Comparison of ENCODE assay signal across 9 mouse cellular contexts in the genomic region with DNA sequence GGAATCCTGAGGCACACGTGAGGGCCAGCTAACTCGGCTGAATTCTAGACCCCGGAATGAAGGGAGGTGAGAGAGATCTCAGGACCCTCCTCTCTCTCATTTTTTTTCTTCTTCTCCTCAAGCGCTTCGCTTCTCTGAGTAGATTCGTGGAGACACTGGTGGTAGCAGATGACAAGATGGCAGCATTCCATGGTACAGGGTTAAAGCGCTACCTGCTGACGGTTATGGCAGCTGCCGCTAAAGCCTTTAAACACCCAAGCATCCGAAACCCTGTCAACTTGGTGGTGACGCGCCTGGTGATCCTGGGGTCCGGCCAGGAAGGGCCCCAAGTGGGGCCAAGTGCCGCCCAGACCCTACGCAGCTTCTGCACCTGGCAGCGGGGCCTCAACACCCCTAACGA. TPM values are rescaled to one million over a fixed set of nuclear protein-coding genes. Genes with fewer than 3 reads are reported as not detected.
A peak's percentile ranks its signal among the peaks of the same experiment; 100 is the strongest.
DNase-seq lines count a peak whose midpoint lies in the region; ATAC-seq and TF ChIP-seq lines count a peak whose summit lies in the region.
"Had no signal": no experiment of that assay in that cellular context is flagged by ENCODE, and none has a peak within 500 bp of the region (broad histone marks: within the 10 kb centered on the region; RNA-seq: fewer than 3 reads in every experiment).

No protein-coding gene starts in this region.

- WGBS in heart, embryonic 16.5 days, result 53% methylated on average over 17 of the region's 17 CpGs
- WGBS in hindbrain, embryonic 12.5 days, result 50% methylated on average over 17 of the region's 17 CpGs
- 41% methylated on average over 17 of the region's 17 CpGs for WGBS in midbrain, embryonic 14.5 days

- intact Hi-C loops in heart, postnatal 36 days (cut with DNase I), result no loop called here

- no peak for DNase-seq in heart, postnatal 36 days
- peak; percentile 34 for DNase-seq in midbrain, embryonic 14.5 days
- DNase-seq in frontal cortex, postnatal 25 days (ENCODE audit: low spot score in 2 of 2), result no peak
- DNase-seq in yolk sac, embryonic 10.5 days (ENCODE audit: low spot score), result no peak
- no peak for DNase-seq in thymus, postnatal 4 days

- H3K4me2 ChIP-seq in heart, embryonic 16.5 days (ENCODE audit: low read depth, low read length), result peak overlapping the region; percentile 58
- H3K4me2 ChIP-seq in hindbrain, embryonic 12.5 days (replicated peaks), result peak overlapping the region; percentile 55
- H3K4me2 ChIP-seq in midbrain, embryonic 14.5 days (ENCODE audit: low read length), result peak overlapping the region; percentile 55

- no peaks in the 10 kb centered on the region for H3K36me3 ChIP-seq in heart, embryonic 16.5 days (ENCODE audit: control insufficient read depth, insufficient read depth)
- H3K36me3 ChIP-seq in hindbrain, embryonic 12.5 days, result no peaks in the 10 kb centered on the region
- no peaks in the 10 kb centered on the region for H3K36me3 ChIP-seq in midbrain, embryonic 14.5 days (ENCODE audit: control insufficient read depth, insufficient read depth, low read length)

- peak overlapping the region; percentile 91 for H3K27ac ChIP-seq in heart, embryonic 16.5 days (ENCODE audit: low read length)
- 0 out of 2 replicates have a peak overlapping the region, but pooled peaks have one; percentile 16 for H3K27ac ChIP-seq in cortical plate, adult 2 months (ENCODE audit: insufficient read depth, low read length)
- peak overlapping the region; percentile 81 for H3K27ac ChIP-seq in hindbrain, embryonic 12.5 days
- 0 out of 2 replicates have a peak overlapping the region, but pooled peaks have one; percentile 6 for H3K27ac ChIP-seq in midbrain, embryonic 14.5 days (replicated peaks; ENCODE audit: low read depth, low read length)
- H3K27ac ChIP-seq: liver, embryonic 14.5 days had no signal

- peaks cover 33% of the 10 kb centered on the region for H3K4me1 ChIP-seq in heart, embryonic 16.5 days (ENCODE audit: control insufficient read depth, insufficient read depth, low read length)
- H3K4me1 ChIP-seq in cortical plate, adult 2 months (ENCODE audit: control insufficient read depth, insufficient read depth, low read length), result no peaks in the 10 kb centered on the region
- H3K4me1 ChIP-seq in hindbrain, embryonic 12.5 days, result peaks cover 43% of the 10 kb centered on the region
- peaks cover 26% of the 10 kb centered on the region for H3K4me1 ChIP-seq in midbrain, embryonic 14.5 days (ENCODE audit: control insufficient read depth, insufficient read depth, low read length)

- H3K27me3 ChIP-seq in heart, embryonic 16.5 days (ENCODE audit: control insufficient read depth, insufficient read depth, low read length), result no peaks in the 10 kb centered on the region
- H3K27me3 ChIP-seq in hindbrain, embryonic 12.5 days, result no peaks in the 10 kb centered on the region
- no peaks in the 10 kb centered on the region for H3K27me3 ChIP-seq in midbrain, embryonic 14.5 days (ENCODE audit: control insufficient read depth, insufficient read depth, low read length)

- no peaks in the 10 kb centered on the region for H3K9me3 ChIP-seq in heart, embryonic 16.5 days (replicated peaks; ENCODE audit: control insufficient read depth, low read length)
- no peaks in the 10 kb centered on the region for H3K9me3 ChIP-seq in hindbrain, embryonic 12.5 days (replicated peaks)
- no peaks in the 10 kb centered on the region for H3K9me3 ChIP-seq in midbrain, embryonic 14.5 days (ENCODE audit: control insufficient read depth, low read length)

- TF ChIP-seq POLR2A in cortical plate, adult 2 months (IDR thresholded peaks at IDR 0.05; ENCODE audit: extremely low read depth, insufficient read depth, low read length), result no peak

- H3K4me3 ChIP-seq in heart, embryonic 16.5 days (ENCODE audit: low read length), result peak overlapping the region; percentile 39
- H3K4me3 ChIP-seq in cortical plate, adult 2 months (ENCODE audit: insufficient read depth, low read length), result peak overlapping the region; percentile 0; the same call in 1 of the 2 replicates
- H3K4me3 ChIP-seq in hindbrain, embryonic 12.5 days, result peak overlapping the region; percentile 29
- H3K4me3 ChIP-seq in midbrain, embryonic 14.5 days (replicated peaks; ENCODE audit: low read depth, low read length), result no peak overlapping the region

- no peak for ATAC-seq in heart, embryonic 16.5 days (replicated peaks; ENCODE audit: extremely low read depth, insufficient read depth, low FRiP score)
- no peak for ATAC-seq in hindbrain, embryonic 12.5 days (ENCODE audit: low FRiP score)
- ATAC-seq in midbrain, embryonic 14.5 days (ENCODE audit: low FRiP score, low TSS enrichment), result no peak

- no peak for TF ChIP-seq CTCF in cortical plate, adult 2 months (IDR thresholded peaks at IDR 0.05; ENCODE audit: extremely low read depth, insufficient read depth, low read length)

- peak overlapping the region; percentile 48 for H3K9ac ChIP-seq in heart, embryonic 16.5 days (ENCODE audit: low read length)
- no peak overlapping the region for H3K9ac ChIP-seq in hindbrain, embryonic 12.5 days
- H3K9ac ChIP-seq in midbrain, embryonic 14.5 days (replicated peaks; ENCODE audit: low read length), result peak overlapping the region; percentile 39; the same call in 1 of the 2 replicates
- H3K9ac ChIP-seq: liver, embryonic 14.5 days had no signal

RNA-seq across cellular contexts. Expression of a gene that starts 1.2 kb away (rescaled TPM):
- 659 and 700 TPM in 2 replicates for polyA plus RNA-seq in heart, embryonic 16.5 days (2015; fragmentation: Nextera tagmentation; extraction: Ambion mirVana)
- total RNA-seq in heart, postnatal 36 days (2021), result 1,000 to 10,000 TPM; 1,421 to 1,530 TPM
- 202 and 215 TPM in 2 replicates for polyA plus RNA-seq in cortical plate, adult 2 months (2012; rRNA removed)
- 209 and 227 TPM in 2 replicates for polyA plus RNA-seq in hindbrain, embryonic 12.5 days (2016; fragmentation: Nextera tagmentation; extraction: Ambion mirVana)
- 185 and 220 TPM in 2 replicates for polyA plus RNA-seq in midbrain, embryonic 14.5 days (2014; fragmentation: Nextera tagmentation; extraction: Ambion mirVana)

RNA-seq across cellular contexts. Expression of a gene that starts 2.2 kb away (rescaled TPM):
- 4.4 and 5.7 TPM in 2 replicates for polyA plus RNA-seq in heart, embryonic 16.5 days (2015; fragmentation: Nextera tagmentation; extraction: Ambion mirVana)
- under 1 TPM; 0.50 to 0.92 TPM for total RNA-seq in heart, postnatal 36 days (2021)
- polyA plus RNA-seq in cortical plate, adult 2 months (2012; rRNA removed), result 14.4 and 20.1 TPM in 2 replicates
- 8.5 and 10.6 TPM in 2 replicates for polyA plus RNA-seq in hindbrain, embryonic 12.5 days (2016; fragmentation: Nextera tagmentation; extraction: Ambion mirVana)
- 3.3 and 4.1 TPM in 2 replicates for polyA plus RNA-seq in midbrain, embryonic 14.5 days (2014; fragmentation: Nextera tagmentation; extraction: Ambion mirVana)

RNA-seq across cellular contexts. Expression of a gene that starts 17.7 kb away (rescaled TPM):
- polyA plus RNA-seq in heart, embryonic 16.5 days (2015; fragmentation: Nextera tagmentation; extraction: Ambion mirVana), result 47.5 and 54.9 TPM in 2 replicates
- total RNA-seq in heart, postnatal 36 days (2021), result 10 to 100 TPM; 14.5 to 19.7 TPM
- 73.7 and 74.1 TPM in 2 replicates for polyA plus RNA-seq in cortical plate, adult 2 months (2012; rRNA removed)
- 83.6 and 85.6 TPM in 2 replicates for polyA plus RNA-seq in hindbrain, embryonic 12.5 days (2016; fragmentation: Nextera tagmentation; extraction: Ambion mirVana)
- 101 and 105 TPM in 2 replicates for polyA plus RNA-seq in midbrain, embryonic 14.5 days (2014; fragmentation: Nextera tagmentation; extraction: Ambion mirVana)

RNA-seq across cellular contexts. Expression of a gene that starts 18.2 kb away (rescaled TPM):
- 34.4 and 36.3 TPM in 2 replicates for polyA plus RNA-seq in heart, embryonic 16.5 days (2015; fragmentation: Nextera tagmentation; extraction: Ambion mirVana)
- 10 to 100 TPM; 13.3 to 16.3 TPM for total RNA-seq in heart, postnatal 36 days (2021)
- polyA plus RNA-seq in cortical plate, adult 2 months (2012; rRNA removed), result 35.9 and 40.7 TPM in 2 replicates
- 22.1 and 24.1 TPM in 2 replicates for polyA plus RNA-seq in hindbrain, embryonic 12.5 days (2016; fragmentation: Nextera tagmentation; extraction: Ambion mirVana)
- 6.6 and 28.4 TPM in 2 replicates for polyA plus RNA-seq in midbrain, embryonic 14.5 days (2014; fragmentation: Nextera tagmentation; extraction: Ambion mirVana)

RNA-seq across cellular contexts. Expression of a gene that starts 27.6 kb away (rescaled TPM):
- polyA plus RNA-seq in heart, embryonic 16.5 days (2015; fragmentation: Nextera tagmentation; extraction: Ambion mirVana), result 10.6 and 11.9 TPM in 2 replicates
- total RNA-seq in heart, postnatal 36 days (2021), result 1 to 10 TPM in 1 of 2 experiments, under 1 TPM in 1; 0.75 to 2.0 TPM
- polyA plus RNA-seq in cortical plate, adult 2 months (2012; rRNA removed), result 2.8 and 3.0 TPM in 2 replicates
- 2.7 and 4.2 TPM in 2 replicates for polyA plus RNA-seq in hindbrain, embryonic 12.5 days (2016; fragmentation: Nextera tagmentation; extraction: Ambion mirVana)
- 3.3 and 4.1 TPM in 2 replicates for polyA plus RNA-seq in midbrain, embryonic 14.5 days (2014; fragmentation: Nextera tagmentation; extraction: Ambion mirVana)

Comparison
In these comparisons a context has a peak if more than half of its experiments do, and no peak if none do; other contexts are left out.
1. H3K27ac ChIP-seq: peak in every context shown above with its lines; median percentile 91 in heart, embryonic 16.5 days; 81 in hindbrain, embryonic 12.5 days; 16 in cortical plate, adult 2 months; 6 in midbrain, embryonic 14.5 days.